Mouse (Mus musculus) heart, embryonic 11.5 days (tissue): ENCODE measurements around the gene BC004004. TPM values are rescaled to one million over a fixed set of nuclear protein-coding genes. Genes with fewer than 3 reads are reported as not detected.

Source experiments
- ATAC-seq: fragments of 200-750 bp; cut with Nextera tagmentation; replicated peaks from 2 replicates; pipeline ENCODE4 v1.8.0; 2017; ENCODE audit warnings: moderate library complexity; ENCODE audit not compliant: insufficient number of reproducible peaks, low FRiP score, low TSS enrichment
- H3K27ac ChIP-seq: fragments of 300-500 bp; sonication (generic); 2 replicates; pipeline ENCODE4 v1.5.1; 2014; ENCODE audit warnings: mild to moderate bottlenecking, low read depth, low read length
- H3K27me3 ChIP-seq: fragments of 300-500 bp; sonication (generic); 2 replicates; pipeline ENCODE4 v1.6.1; 2014; ENCODE audit warnings: mild to moderate bottlenecking, low read length, mixed read lengths; ENCODE audit not compliant: control insufficient read depth, insufficient read depth
- H3K36me3 ChIP-seq: fragments of 300-500 bp; sonication (generic); 2 replicates; pipeline ENCODE4 v1.6.1; 2014; ENCODE audit warnings: mild to moderate bottlenecking, low read length, moderate library complexity, mixed read lengths; ENCODE audit not compliant: control insufficient read depth, insufficient read depth
- H3K4me1 ChIP-seq: fragments of 300-500 bp; sonication (generic); 2 replicates; pipeline ENCODE4 v1.6.1; 2014; ENCODE audit warnings: low read length; ENCODE audit not compliant: control insufficient read depth, insufficient read depth
- H3K4me2 ChIP-seq: fragments of 300-500 bp; sonication (generic); 2 replicates; pipeline ENCODE4 v1.6.1; 2014; ENCODE audit warnings: mild to moderate bottlenecking, moderate library complexity
- H3K4me3 ChIP-seq: fragments of 300-500 bp; sonication (generic); 2 replicates; pipeline ENCODE4 v1.5.1; 2014; ENCODE audit warnings: low read depth, low read length
- H3K9ac ChIP-seq: fragments of 300-500 bp; sonication (generic); 2 replicates; pipeline ENCODE4 v1.6.1; 2014; ENCODE audit warnings: mild to moderate bottlenecking, low read depth, low read length, moderate library complexity
- H3K9me3 ChIP-seq: fragments of 300-500 bp; sonication (generic); replicated peaks from 2 replicates; pipeline ENCODE4 v1.6.1; 2016; ENCODE audit warnings: low read length; ENCODE audit not compliant: control insufficient read depth
- WGBS: fragments of 180-500 bp; shearing (Covaris S2); extraction: QIAGEN DNeasy Blood & Tissue Kit; methylation state at CpG from one replicate; pipeline ENCODE4 v1.1.7; 2014; ENCODE audit not compliant: insufficient replicate concordance; 5-methylcytosine and 5-hydroxymethylcytosine counted together
- polyA plus RNA-seq: library from polyadenylated mRNA; unstranded; fragments of >200 nt; fragmentation: Nextera tagmentation; extraction: Ambion mirVana; gene quantifications from 2 replicates; pipeline ENCODE4 v1.2.1, GENCODE M21; 2014

Gene BC004004
- polyA plus RNA-seq, 1 experiment from 2014 or later, result 90.6 TPM

GRCm38 (mm10) chr17:29337979-29338823 is 69.6 kb downstream of the BC004004 start:
- Histone ChIP-seq H3K4me1 (peaks cover 27% of the 10 kb centered on the region), H3K36me3 (peaks cover 45% of the 10 kb centered on the region), H3K4me2 (no peak overlapping the region), H3K4me3 (no peak overlapping the region), H3K27ac (no peak overlapping the region; the same call in 1 of the 2 replicates), H3K27me3 (no peaks in the 10 kb centered on the region), H3K9me3 (no peaks in the 10 kb centered on the region), H3K9ac (no peak overlapping the region)
- 95% methylated on average over 9 of the region's 9 CpGs for WGBS
- no peak for ATAC-seq

GRCm38 (mm10) chr17:29339170-29339768 is 70.7 kb downstream of the BC004004 start:
- H3K4me3 ChIP-seq, result no peak overlapping the region
- H3K9me3 ChIP-seq, result no peaks in the 10 kb centered on the region
- no peak overlapping the region for H3K4me2 ChIP-seq
- H3K36me3 ChIP-seq, result peaks cover 36% of the 10 kb centered on the region
- H3K27ac ChIP-seq, result no peak overlapping the region
- no peaks in the 10 kb centered on the region for H3K27me3 ChIP-seq
- no peak for ATAC-seq
- 83% methylated on average over 11 of the region's 11 CpGs for WGBS
- no peak overlapping the region for H3K9ac ChIP-seq
- peaks cover 27% of the 10 kb centered on the region for H3K4me1 ChIP-seq

GRCm38 (mm10) chr17:29340406-29341261 is 72.0 kb downstream of the BC004004 start:
- Histone ChIP-seq H3K4me2 (peak overlapping the region; percentile 19; the same call in 1 of the 2 replicates), H3K4me1 (peaks cover 29% of the 10 kb centered on the region), H3K9ac (peak overlapping the region; percentile 68; the same call in 1 of the 2 replicates), H3K36me3 (peaks cover 32% of the 10 kb centered on the region), H3K9me3 (no peaks in the 10 kb centered on the region), H3K4me3 (no peak overlapping the region), H3K27me3 (no peaks in the 10 kb centered on the region), H3K27ac (peak overlapping the region; percentile 94)
- WGBS, result 78% methylated on average over 18 of the region's 18 CpGs
- no peak for ATAC-seq

- Histone ChIP-seq H3K4me1 (peaks cover 38% of the 10 kb centered on the region), H3K27ac (peak overlapping the region; percentile 94), H3K36me3 (peaks cover 24% of the 10 kb centered on the region), H3K27me3 (no peaks in the 10 kb centered on the region), H3K4me3 (0 out of 2 replicates have a peak overlapping the region, but pooled peaks have one; percentile 8), H3K4me2 (peak overlapping the region; percentile 49), H3K9me3 (no peaks in the 10 kb centered on the region), H3K9ac (peak overlapping the region; percentile 68)
- ATAC-seq, result peak; percentile 43; the same call in 1 of the 2 replicates
- WGBS, result 15% methylated on average over 9 of the region's 9 CpGs
Observed at GRCm38 (mm10) chr17:29341591-29342003, 73.0 kb downstream of the BC004004 start.

GRCm38 (mm10) chr17:29342010-29342910 is 73.7 kb downstream of the BC004004 start:
- H3K4me2 ChIP-seq, result peak overlapping the region; percentile 49
- H3K4me1 ChIP-seq, result peaks cover 38% of the 10 kb centered on the region
- H3K9ac ChIP-seq, result peak overlapping the region; percentile 68
- 0 out of 2 replicates have a peak overlapping the region, but pooled peaks have one; percentile 8 for H3K4me3 ChIP-seq
- H3K36me3 ChIP-seq, result peaks cover 23% of the 10 kb centered on the region
- ATAC-seq, result peak; percentile 74; the same call in 1 of the 2 replicates
- H3K9me3 ChIP-seq, result no peaks in the 10 kb centered on the region
- no peaks in the 10 kb centered on the region for H3K27me3 ChIP-seq
- WGBS, result 21% methylated on average over 13 of the region's 13 CpGs
- H3K27ac ChIP-seq, result peak overlapping the region; percentile 94

GRCm38 (mm10) chr17:29343241-29343640 is 74.7 kb downstream of the BC004004 start:
- H3K27ac ChIP-seq, result 0 out of 2 replicates have a peak overlapping the region, but pooled peaks have one; percentile 94
- peaks cover 41% of the 10 kb centered on the region for H3K4me1 ChIP-seq
- no peaks in the 10 kb centered on the region for H3K27me3 ChIP-seq
- WGBS, result 87% methylated on average over 5 of the region's 5 CpGs
- H3K9ac ChIP-seq, result no peak overlapping the region
- no peak for ATAC-seq
- no peak overlapping the region for H3K4me3 ChIP-seq
- H3K9me3 ChIP-seq, result no peaks in the 10 kb centered on the region
- H3K4me2 ChIP-seq, result no peak overlapping the region
- peaks cover 17% of the 10 kb centered on the region for H3K36me3 ChIP-seq

GRCm38 (mm10) chr17:29345272-29345671 is 76.7 kb downstream of the BC004004 start:
- H3K9me3 ChIP-seq, result no peaks in the 10 kb centered on the region
- peaks cover 41% of the 10 kb centered on the region for H3K4me1 ChIP-seq
- H3K36me3 ChIP-seq, result peaks cover 4% of the 10 kb centered on the region; the same call in 1 of the 2 replicates
- WGBS, result 83% methylated on average over 12 of the region's 12 CpGs
- no peak overlapping the region for H3K27ac ChIP-seq
- no peak for ATAC-seq
- no peak overlapping the region for H3K9ac ChIP-seq
- H3K4me2 ChIP-seq, result no peak overlapping the region
- H3K27me3 ChIP-seq, result no peaks in the 10 kb centered on the region
- no peak overlapping the region; the same call in 1 of the 2 replicates for H3K4me3 ChIP-seq
